Mouse (Mus musculus): ENCODE results near the gene Alkbh6.

Gene Alkbh6

DNA sequence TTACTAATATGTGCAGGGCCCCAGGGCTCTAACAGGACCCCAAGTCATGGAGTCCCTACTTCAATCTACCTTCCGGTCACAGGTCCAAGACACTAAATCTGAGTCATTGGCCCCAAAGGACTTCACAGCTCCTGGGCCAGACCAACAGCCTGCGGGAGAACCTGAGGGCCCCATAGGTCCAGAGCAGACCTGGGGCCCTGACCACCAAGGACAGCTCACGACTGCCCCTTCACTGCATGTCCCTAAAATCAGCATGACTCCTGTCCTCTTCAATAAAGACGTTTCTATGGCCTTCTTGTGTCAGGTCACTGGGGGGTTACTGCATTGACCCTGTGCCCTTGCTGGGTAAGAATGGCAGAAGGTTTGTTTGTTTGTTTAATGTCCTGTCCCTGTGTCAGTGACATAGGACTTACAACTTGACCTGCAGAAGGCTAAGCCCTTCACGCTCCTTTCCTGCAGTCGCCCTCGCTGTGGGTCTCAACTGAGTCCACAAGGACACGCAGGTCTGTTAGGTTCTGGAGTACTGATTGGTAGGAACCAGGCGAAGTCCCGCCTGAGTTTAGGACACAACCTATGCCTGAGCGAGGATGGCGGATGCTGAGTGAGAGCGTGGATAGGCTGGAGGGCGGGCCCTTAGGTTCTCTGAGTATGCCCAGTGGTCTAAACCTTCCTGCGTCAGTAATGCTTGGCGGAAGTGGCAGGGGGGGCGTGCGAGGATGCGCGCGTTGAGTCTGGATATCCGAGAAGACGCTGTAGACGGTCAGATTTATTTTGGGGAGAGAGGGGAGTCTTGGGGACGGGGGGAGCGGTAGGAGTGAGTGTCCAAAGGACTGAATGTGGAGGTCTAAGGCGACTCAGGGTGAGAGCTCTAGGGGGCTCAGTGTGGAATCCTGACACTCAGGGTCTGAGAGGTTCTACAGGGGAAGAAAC, at the start of gene Alkbh6:
Alkbh6 (plus strand) TSS at position 642 of the 930 bp plus-strand sequence.
- peak; percentile 97 for DNase-seq

DNA sequence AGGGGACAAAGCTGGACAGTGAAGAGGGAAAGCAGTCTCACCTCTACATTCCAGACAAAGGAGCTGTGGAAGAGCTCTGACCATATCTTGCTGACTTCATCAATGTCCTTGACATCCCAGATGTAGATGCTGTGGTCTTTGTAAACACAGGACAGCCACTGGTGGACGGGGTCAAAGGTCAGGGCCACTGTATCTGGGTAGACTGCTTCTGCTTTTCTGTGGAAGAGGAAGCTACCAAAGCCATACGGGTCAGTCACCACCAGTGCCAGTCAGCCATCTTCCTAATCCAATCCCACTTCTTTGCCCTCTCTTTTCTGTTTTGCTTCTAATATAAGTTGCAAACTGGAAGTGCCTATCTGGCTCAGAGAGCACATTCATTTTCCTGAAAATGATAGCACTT, 43.5 kb upstream of the Alkbh6 start:
- peak in 1 of 2 experiments; percentile 23 for DNase-seq

DNA sequence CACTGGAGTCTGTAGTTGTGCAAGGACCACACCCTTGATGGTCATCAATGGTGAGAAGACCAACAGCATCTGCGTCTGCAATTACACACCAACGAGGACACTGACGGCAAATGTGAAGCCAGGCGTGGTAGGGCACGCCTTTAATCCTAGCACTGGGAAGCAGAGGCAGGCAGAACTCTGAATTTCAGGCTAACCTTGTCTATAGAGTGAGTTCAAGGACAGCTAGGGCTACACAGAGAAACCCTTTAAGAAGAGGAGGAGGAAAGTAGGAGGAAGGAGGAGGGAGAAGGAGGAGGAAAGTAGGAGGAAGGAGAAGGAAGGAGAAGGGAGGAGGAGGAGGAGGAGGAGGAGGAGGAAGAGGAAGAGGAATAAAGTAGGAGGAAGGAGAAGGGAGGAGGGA, 43.0 kb upstream of the Alkbh6 start:
- DNase-seq: no peak

DNA sequence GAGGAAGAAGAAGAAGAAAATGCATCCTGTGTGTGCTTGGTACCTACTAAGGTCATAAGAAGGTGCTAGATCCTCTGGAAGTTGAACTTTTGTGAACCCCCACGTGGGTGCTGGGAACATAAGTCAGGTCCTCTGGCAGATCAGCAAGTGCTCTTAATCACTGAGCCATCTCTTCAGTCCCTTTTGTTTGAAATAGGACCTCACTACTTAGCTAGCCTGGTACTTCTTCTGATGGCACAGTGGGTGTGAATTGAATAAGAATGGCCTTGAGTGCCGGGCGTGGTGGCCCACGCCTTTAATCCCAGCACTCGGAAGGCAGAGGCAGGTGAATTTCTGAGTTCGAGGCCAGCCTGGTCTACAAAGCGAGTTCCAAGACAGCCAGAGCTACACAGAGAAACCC, 42.6 kb upstream of the Alkbh6 start:
- DNase-seq: no peak

DNA sequence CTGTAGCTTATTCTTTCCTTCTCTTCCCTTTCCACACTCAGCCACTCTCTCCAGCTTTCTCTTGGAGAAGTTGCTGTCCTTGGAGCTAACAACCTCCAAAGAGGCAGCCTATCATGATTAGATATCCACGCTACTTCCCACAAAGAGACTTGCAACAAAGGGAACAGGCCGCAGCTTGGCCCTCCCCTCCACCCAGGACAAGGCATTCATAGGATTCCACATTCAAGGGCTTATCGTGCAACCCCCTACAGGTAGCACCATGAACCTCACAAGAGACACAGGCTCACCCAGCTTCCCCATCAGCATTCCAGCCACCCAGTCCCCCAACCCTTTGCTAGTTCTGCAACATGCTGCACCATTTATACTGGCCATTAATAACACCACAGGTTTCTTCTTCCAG, 41.7 kb upstream of the Alkbh6 start:
- no peak for DNase-seq

DNA sequence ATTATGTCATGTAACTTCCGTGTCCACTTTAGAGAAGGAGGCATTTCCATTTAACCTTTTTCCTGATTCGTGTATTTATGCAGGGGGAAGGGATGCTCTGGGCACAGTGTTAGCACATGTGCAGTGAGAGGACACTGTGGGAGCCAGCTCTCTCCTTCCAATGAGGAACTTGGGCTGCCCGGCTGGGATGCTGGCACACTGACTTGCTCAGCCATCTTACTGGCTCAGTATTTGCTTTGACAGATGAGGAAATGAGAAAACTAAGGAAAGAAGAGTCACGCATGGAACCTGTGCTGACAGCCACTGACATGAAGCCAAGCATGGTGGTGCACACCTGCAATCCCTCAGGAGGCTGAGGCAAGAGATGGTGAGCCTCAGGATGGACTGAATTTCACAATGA, 38.9 kb upstream of the Alkbh6 start:
- no peak for DNase-seq

DNA sequence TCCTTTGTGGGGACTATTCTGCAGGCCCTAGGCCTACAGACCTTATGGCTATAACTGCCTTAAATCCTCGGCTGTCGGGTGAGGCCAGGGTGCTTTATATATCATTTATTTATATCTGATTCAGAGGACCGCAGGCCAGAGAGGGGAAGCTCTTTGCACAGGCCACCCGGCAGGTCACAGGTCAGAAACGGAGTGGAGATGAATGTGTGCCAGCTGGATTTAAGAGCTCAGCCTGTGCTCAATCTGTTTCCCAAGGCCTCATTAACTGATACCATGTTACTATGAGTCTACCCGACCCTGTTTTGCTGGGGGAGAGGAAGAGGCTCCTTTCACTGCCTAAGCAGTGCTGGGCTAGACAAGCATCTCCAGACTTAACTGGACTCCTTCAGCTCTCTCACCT, 34.1 kb upstream of the Alkbh6 start:
- no peak for DNase-seq

DNA sequence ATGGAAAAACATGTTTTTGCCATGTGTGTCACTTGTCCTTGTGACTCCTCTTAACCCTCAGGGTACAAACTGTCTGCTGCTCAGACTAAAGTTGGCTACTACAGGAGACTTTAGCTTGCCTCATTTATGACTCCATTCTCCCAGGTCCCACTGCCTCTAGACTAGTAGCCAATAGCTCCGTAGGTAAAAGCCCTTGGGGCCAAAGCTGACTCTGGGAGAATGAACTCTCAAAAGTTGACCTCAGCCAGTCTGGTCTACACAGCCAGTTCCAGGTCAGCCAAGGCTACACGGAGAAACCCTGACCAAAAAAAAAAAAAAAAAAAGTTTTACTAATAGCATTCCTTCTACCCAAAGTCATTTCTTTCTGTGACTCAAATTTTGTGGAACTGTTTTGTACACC, 29.6 kb upstream of the Alkbh6 start:
- DNase-seq: no peak

DNA sequence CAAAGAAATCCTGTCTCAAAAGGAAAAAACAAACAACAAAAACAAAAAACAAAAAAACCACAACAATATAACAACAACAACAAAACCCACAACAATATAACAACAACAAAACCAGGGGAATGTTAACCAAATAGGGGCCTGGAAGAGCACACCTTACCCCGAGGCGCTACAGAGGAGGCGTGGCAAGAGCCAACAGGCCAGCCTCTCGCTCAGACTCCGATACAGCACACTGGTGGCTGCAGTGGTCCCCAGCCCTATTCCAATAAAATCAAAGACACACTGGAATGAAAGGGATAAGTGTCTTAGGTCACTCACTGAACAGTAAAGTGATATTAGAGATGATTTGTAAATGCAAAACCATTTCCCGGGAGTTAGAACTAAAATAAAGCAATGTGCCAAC, 29.0 kb upstream of the Alkbh6 start:
- no peak for DNase-seq

DNA sequence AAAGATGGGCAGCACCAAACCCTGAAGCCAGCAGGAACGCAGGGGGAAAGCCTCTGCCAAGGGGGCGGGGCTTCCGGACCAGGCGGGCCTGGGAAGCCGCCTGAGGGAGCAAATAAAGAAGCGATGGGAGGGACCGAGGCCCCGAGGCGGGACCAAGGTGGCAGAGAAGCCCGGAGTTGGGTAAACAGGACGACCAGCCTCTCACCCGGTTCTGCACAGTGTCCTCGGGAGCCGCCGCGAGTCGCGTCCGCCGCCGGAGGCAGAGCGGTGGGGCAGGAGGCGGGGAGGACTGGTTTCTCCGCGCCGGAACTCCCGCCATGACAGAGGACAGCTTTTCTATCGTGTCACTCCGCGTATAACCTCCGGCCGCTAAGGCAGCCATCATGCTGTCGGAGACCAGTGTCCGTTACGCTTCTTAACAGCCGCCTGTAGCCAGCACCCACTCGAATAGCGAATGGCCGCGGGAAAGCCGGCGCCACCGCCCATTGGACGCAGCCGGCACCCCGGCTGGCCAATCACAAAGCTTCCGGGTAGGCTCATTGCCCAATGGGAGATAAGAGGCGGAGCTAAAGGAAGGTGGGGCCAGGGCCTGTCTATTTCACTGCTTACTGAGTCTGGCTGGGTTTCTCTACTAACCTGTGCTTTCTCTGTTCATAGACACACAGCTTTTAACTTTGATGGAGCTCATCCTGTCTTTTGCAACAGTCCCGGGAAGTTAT, 28.4 kb upstream of the Alkbh6 start, which contains the start of the genes Thap8 and Wdr62:
Thap8 (plus strand) TSS at position 144 of the 719 bp plus-strand sequence.
Wdr62 (minus strand) TSS at position 469 of the 719 bp plus-strand sequence.
- peak; percentile 92 to 94 for DNase-seq

DNA sequence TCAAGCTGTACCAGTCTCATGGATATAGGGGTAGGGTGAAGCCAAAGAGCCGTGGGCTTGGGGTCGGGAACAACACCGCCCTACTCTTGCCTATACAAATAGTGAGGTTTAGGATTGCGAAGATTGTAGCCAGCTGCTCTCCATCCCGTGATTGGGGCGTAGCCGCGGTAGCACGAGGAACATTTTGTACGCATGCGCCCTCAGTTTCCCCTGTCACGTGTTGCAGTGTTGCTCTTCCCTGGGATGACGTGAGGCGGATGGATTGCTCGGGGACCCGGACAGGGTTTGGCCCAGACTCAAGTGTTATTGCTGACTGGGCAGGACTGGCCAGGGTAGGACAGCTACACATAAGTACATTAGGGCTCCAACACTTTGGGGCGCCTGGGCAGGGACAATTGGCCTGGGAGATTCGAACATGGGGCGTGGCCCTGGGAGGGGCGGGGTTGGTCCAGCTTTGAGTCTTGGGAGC, 27.8 kb upstream of the Alkbh6 start:
- peak; percentile 90 to 93 for DNase-seq

DNA sequence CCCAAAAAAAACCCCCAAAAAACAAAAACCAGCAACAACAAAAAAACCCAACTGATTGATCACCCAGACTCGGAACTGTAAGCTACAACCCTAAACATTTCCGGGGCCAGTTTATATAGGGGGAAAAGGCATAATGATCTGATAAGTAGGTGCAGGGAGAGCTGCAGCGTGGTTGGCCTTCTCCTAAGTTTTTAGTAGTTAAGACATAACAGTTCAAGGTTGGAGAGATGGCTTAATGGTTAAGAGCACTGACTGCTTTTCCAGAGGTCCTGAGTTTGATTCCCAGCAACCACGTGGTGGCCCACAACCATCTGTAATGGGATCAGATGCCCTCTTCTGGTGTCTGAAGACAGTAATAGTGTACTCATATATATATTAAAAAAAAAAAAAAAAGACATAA, 27.0 kb upstream of the Alkbh6 start:
- DNase-seq: no peak

DNA sequence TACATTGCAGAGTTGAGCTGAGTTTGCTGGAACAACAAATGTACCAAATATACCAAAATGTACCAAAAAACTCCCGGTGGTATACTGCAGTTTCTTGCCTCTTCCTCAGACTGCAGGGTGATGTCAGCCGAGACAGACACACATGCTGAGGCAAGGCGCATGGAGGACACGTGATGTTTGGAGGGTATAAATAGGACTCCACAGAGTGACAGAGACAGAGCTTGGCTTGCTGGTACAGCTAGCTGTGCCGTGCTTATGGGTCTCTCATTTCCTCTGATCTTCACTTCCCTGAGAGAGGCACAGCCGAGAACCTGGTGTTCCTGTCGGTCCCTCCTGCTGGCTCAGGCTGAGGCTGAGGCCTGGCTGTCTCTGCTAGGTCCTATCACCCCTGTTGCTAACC, 25.8 kb upstream of the Alkbh6 start:
- DNase-seq: no peak

DNA sequence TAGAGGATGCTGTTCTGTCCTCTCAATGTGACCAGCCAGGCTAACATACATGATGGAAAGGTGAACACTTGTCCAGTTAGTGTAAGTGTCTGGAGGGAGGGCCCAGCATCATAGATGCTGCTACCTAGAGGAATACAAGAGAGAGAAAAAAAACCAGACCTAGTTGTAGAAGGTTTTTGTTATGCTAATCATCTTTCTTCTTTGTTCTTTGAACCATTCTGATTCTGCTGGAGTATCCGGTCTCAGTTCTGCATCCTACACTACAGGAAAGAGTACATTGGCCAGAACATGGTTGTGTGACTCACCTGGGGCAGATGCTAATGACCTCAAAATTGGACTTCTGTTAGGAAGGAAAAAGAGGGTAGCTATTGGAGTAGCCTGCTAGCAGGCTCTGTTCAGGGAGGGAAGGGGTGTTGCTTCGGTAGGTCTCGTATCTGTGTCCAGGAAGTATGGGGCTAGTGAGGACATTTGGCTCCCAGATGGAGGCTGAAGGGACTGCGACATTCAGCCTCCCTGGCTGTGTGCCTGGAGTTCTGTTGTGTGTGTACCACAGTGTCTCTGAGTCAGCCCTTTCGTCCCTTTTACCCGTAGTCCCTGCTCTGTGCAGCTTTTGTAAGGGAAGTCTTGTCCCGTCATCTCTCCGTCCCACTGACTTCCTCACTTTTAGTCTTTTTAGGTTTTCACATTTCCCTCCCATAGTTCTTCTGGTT, 21.7 kb upstream of the Alkbh6 start:
- no peak for DNase-seq

DNA sequence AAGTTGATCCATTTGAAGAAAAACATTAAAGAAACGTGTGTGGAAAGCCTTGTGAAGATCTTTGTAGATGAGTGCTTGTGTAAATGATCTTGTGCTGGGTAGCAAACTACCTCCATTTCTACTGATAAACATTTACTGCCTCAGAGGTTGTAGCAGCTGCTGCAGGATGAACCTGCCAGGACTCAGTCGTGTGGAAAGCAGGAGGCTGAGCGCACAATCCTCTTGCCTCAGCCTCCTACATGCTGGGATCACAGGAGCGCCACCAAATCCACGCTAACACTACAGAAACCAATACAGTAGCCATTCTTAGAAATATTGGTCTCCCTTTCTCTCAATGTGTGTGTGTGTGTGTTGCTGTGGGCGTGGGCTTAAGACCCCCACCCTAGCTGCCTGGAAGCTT, 20.5 kb upstream of the Alkbh6 start:
- DNase-seq: no peak

DNA sequence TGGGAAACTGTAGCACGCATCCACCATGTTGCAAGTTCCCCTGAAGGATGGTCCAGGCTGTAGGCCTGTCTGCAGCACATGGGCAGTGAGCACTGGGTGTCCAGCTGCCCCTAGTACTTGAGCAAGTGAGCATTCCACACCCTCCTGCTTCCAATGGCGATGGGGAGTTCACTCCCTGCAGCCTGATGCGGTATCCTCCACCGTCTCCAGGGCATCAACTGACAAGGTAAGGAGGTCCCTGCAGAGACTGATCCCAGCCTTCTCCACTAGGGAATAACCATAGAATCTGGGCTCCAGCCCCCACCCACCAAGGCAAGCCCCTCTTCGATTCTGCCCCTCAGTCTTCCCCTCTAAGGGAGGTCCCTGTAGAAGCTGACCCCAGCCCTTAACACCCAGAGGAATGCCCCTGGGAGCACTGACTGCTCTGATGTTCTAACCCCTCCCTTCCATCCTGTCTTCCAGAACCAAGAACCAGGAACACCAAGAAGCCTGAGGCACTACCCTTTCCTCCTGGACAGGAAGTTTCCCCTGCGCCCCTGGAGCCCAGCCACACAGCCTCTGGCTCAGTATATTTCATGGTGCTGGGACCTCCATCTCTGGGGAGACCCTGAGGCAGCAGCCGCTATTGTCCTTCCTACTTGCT, 19.3 kb upstream of the Alkbh6 start:
- DNase-seq: no peak

DNA sequence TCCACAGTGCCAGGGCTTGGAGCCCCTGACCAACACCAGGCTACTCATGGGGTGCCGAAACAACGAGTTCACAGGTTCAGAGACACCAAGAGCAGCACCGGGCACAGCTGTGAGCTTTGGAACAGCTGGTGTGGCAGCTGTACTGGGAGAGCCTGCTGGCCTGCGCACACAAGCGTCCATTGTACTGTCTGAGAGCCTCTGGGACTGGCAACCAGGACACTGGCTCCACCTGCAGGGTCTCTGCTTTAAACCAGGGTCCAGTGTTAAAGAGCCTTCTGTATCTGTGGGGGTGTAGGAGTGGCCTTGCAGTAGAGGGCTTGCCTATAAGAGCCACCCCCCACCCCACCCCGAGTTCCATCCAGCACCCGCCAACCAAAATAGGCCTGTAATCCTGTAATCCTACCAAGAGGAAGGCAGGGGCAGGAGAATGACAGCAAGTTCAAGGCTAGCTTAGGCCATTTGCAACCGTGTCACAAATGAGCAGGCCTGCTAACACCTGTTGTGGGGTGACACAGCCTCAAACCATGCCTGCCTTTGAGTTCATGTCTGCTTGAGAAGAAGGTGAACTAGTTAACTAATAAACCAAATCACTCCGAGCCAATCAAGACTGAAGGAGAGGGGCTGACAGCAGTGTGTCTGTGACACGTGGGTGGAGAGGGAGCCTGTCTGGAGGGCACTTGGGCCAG, 18.7 kb upstream of the Alkbh6 start:
- no peak for DNase-seq

DNA sequence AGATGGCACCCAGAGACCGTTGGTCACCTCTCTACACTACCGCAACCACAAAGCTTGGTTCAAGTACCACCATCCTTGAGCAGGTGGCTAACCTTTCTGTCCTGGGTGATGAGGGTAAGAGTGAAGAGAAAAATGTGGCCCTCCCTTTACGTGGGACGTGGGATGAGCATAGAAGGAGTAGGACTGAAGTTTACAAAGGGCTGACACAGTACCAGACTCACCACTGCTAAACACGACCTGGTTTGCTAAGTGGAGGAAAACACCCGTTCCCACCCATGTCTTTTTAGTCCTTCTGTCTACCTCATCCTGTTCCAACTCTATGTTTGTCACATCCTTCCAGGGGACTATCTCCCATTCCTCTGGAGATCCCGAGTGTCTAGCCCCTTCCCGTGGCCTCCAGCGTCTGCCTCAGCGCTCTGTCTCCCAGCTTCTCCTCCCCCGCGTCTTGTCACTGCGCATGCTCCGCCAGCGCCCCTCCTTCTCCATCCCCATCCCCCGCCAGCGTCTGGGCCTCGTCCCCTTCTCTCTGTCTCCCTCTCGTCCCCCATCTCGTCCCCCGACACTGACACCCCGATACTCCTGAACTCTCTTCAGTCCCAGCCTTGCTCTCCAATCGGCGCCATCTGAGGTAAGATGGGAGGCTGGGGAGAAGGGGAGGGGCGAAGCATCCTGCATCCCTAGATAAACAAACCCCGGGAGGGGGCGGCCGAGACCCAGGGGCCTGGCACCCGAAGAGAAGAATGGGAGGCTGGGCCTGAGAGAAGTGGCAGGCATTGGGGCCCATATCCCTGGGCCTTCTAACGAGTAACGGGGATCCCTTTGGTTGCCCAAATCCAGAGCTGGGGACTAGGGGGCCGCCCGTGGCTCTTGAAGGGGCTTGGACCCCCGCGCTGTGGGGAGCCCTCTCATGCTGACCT, 17.0 kb upstream of the Alkbh6 start, which contains the start of gene Clip3:
Clip3 (plus strand) TSS at position 514 of the 917 bp plus-strand sequence.
- peak; percentile 38 to 40 for DNase-seq

DNA sequence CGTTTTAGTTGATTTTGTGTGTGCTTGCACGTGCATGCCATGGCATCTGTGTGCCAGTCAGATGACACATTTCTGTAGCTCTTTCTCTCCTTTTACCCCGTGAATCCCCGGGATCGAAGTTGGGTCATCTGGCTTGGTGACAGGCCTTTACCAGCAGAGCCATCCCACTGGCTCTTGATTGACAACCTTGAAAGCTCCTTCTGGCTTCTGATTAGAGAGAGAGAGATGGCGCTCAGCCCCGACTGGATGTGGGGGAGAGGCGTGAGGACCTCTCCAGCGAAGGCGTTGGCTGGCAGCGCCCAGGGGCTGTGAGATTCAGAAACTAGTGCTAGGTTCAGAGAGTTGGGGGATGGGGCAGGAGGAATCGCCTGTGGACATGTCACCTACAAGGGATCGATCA, 14.7 kb upstream of the Alkbh6 start:
- no peak for DNase-seq

DNA sequence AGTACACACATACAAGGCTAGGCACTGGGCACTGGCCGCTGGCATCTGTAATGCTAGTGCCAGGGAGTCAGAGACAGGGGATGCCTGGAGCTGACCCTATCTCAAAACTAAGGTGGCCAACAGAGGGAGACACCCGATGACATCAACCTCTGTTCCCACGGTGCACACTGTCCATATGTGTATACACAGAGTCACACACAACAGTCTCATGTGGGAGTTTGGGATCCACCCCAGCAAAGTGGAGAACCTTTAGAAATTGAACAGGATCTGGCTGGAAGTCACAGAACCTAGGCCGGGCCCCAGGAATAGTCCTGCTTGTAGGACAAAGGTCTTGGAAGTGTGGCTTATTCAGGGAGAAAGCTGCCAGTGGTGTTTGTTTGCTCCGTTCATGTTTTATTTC, 14.2 kb upstream of the Alkbh6 start:
- no peak for DNase-seq

DNA sequence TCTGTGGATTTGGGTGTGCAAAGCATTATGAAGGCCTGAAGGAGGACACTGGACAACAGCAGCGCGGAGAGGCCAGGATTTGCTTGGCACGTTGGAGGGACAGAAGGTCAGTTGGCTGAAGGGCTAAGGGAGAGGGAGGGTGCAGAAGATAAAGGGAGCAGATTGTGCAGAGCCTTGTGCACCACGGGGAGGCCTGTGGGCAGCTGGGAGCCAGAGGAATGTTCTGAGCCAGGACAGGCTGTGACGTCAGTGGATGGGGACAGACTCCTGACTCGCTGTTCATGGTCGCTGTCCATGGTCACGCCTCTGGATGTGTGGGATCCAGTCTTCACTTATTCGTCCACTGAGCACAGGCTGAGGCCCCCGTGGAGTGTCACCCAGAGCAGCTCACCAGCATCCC, 13.4 kb upstream of the Alkbh6 start:
- DNase-seq: no peak
